Mouse (Mus musculus) activated CD4-positive, CD25-positive, alpha-beta regulatory T cell, adult 4 months (primary cell): ENCODE results near the gene Wwc2. TPM values are rescaled to one million over a fixed set of nuclear protein-coding genes. Genes with fewer than 3 reads are reported as not detected.

Source experiments
- ATAC-seq: one replicate; pipeline ENCODE4 v1.8.0; 2017
- polyA plus RNA-seq, 2 experiments: library from polyadenylated mRNA; unstranded; fragments of 100-300 nt; shearing (Covaris generic); gene quantifications; one replicate each; pipeline ENCODE4 v1.2.1; 2017

The Wwc2 gene
- polyA plus RNA-seq, 2 experiments from 2014 or later = 0.09 to 0.32 TPM

DNA sequence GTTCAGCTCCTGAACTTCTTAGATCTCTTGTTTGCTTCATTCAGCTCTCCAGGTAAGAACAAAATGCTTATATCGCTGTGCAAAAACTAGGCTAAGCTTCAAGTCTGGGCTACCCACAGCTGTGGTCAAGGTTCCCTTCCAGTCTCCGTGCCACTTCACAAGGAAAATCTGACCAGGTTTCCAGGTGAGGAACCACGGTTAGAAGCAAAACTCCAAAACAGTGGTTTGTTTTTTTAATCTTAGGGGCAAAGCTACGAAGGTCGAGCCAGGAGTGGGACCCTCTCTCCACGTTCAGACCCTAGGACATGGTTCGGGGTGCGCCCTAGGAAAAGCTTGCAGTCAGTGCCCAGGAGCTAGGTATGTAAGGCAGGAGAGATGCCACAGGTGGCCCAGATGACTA is 1.5 kb downstream of the Wwc2 start:
- ATAC-seq = no peak

DNA sequence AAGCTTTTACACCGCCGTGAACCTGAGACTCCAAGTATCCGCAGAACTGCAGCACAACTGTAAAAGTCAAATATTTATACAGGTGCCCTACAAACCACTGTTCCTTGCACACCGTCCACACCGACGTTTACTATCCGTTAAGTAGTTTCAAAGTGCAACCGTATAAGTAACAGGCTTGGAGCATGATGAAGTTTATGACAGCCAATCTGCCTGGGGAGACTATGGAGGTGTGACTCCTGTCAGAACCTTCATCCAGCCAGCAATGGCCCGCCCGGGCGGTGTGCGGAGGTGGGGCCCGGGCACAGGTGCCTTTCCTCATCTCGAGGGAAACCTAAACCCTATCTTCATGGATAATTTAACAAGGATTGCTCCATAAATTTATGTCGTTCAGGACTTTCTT is 2.6 kb downstream of the Wwc2 start:
- no peak for ATAC-seq

DNA sequence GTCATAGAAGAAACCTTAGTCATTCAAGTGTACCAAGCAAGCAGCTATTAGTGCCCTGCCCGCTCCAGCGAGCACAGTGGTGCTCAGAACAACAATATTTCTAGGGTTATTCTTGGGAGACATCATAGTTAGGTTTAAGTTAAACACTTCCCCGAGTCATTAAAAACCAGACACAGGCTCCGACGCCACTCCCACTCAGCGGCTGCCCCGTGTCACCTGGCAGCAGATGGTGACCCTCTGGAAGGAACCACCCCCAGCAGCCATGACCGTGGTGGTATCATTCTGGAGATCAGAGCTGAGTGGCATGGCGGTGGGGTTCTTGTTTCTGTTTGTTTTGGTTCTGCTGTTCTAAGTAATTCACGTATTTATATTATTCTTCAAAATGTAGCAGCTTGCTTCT is 5.1 kb downstream of the Wwc2 start:
- no peak for ATAC-seq

DNA sequence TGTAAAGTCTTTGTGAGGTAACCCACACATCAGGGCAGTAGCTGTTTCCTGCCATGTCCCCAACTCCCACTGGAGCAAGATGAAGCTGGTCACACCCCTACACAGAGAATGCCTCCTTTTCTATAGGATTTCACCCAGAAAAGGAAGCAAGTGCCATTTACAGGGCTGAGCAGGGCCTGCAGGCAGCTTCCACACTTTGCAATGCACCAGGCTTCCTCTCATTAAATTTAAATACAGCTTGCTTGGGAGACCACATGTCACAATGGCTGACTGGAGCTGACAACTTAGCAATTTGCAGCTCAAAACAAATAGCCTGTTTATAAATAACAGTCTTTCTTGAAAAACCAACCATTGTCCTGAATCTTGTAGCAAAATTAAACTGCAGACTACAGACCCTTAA is 5.5 kb downstream of the Wwc2 start:
- no peak for ATAC-seq

DNA sequence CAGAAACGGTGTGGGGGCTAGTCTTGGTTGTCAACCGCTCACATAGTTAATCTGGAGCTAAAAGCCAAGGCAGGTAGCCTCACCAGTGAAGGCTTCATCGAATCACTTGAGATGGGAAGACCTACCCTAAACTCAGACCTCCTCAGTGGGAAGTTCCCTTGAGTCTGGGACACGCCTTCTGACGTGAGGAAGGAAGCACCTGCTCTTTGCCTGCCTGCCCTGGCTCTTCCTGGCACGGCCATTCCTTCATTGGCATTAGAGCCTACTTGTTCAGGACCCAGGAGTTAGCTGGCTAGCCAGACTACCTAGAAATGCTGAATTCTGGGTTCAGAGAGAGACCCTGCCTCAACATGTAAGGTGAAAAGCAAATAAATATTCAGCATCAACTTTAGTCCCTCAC is 9.6 kb downstream of the Wwc2 start:
- ATAC-seq = no peak

DNA sequence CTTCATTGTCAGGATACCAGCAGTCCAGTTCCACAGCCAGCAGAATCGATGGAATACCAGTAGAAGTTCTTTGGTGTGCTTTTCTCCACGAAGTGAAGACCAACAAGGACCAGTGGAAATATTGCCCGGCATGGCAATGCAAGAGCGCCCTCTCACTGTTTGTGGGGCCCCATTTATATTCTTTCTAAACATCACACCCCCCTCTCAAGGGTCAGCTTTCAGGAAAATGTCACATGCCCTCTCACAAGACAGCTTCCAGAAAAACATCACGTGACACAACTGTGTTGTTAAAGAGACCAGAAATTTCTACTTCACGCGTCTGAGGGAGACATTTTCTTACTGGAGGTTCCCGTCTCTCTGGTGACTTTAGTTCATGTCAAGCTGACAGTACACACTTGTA is 10.8 kb downstream of the Wwc2 start:
- ATAC-seq = no peak

DNA sequence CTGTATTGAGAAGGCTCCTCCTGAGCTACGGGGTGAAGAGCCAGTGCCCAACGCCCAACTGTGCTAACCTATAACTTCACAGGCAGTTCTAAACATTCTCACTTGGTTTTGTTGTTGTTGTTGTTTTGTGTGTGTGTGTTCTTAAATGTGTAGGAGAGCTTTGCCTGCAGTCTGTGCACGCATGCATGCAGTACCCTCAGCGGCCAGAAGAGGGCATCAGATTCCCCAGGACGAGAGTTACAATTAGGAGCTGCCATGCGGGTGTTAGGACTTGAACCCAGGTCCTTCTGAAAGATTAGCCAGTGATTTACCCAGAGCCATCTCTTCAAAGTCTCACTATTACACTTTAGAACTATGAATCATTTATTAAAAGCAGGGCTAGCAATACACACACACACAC is 12.0 kb downstream of the Wwc2 start:
- no peak for ATAC-seq

DNA sequence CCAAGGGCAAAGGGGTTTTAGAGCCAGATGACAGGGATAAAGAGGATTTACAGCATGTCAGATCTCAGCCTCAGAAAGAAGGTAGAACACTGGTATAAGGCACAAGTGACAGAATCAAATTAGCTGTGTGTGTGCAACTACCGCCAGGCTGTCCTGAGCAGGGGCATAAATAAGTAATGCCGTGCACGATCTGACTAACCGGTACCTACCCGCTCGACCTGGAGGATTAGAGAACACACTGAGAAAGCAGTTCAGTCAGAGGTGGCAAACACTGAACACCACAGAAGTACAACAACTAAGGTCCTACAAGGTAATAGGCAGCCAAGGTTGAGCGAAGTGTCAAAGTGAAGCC is 15.8 kb downstream of the Wwc2 start:
- ATAC-seq = no peak

DNA sequence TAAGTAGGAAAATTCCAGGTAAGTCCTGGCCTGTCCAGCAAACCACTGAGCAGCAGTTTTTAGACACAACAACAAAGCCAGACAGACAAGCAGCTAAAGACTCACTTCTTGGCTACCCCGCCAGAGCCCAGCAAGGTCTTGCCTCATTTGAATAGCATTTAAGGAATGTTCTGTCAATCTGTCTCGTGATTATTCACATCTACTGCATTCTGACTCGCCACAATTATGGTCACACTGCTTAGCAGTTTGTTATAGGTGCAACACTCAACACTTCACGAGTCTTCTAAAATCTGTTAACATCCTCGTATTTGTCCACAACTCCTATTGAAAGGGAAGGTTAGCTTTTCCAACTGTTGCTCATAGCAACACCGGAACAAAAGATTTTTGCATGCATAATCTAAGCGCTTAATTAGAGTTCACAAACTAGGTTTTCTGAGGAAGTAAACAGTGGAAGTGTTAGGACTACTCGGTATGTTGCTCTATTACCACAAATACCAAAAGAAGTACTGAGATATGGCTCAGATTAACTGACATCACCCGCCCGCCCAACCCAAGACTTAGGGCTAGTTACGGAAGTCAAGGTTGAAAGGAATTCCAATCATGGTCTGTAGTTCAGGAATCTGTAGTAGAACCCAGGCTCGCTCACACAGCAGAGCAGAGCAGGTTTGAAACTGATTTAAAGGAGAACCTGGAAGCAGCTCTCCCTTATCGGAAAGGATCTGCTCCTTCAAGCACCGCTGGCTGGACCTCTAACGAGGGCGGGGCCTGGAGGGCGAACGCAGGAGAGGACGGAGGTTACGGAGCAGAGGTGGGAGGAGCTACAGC is 16.4 kb downstream of the Wwc2 start:
- no peak for ATAC-seq

DNA sequence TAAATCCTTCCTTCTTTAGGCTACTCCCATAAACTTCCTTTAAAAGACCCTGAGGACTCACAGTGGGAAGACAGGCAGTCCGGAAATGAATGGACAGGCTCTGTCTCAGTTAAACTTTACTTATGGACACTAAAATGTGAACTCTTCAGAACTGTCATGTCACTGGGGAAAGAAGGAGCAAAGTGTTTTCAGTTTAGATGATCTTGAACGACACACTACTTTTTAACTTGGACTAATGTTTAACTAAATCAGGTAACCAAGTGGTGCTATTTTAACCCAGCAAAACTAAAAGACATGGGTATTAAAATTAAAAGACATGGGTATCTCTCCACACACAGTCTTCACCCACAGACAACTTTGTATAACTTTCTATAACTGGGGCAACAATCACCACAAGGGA is 19.6 kb downstream of the Wwc2 start:
- ATAC-seq = no peak

DNA sequence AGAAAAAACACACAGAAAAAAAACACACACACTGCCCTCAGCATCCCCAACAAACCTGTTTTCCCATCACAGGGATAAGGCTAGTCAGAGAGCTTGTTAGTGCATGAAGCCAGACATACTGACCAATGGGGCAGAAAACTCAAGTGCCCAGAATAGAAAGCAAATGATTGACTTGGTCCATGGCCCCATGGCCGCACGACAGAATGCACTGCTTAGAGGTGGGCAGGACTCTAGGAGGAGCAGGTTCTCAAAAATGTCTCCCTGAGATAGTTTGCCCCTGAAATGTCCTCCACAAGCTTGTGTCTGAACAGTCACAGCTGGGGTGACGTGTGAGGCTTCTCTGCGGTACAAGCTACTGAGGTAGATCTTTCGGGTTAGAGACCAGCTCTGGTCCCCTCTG is 20.1 kb downstream of the Wwc2 start:
- ATAC-seq = no peak

DNA sequence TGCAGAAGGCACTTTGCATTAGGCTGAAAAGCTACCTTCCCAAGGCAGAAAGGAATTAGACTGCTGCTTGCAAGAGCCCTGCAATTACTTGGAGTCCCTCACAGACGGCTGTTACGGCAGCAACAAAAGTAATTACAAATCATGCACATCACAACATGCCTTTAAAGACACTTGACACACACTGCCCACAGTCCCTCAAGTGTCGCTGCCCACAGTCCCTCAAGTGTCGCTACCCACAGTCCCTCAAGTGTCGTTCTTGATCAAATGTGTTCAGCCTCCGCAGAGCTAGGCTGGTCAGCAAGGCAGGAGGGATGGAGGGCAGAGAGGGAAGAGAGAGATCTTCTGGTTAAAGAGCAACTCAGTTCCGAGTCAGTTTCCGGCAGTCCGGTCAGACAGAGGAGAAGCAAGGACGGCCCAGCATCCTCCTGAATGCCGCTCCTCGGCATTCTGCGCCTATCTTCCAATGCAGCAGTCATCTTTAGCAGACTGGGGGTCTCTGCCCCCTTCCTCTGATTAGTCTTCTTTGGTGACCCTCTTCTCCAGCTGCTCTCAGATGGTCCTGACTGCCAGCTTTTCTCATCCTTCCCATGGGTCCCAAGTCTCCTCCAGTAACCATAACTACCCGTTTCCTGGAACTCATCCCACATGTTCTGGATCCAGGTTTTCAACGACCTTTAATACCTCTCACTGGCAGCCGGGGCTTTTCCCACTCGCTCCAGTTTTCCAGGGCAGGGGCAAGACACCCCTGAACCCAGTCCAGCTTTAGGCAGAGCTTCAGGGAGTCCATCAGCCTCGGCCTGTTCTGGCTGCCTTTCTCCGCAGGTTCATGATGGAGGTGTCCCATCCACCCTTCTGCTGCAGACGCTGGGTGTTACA is 23.4 kb downstream of the Wwc2 start:
- ATAC-seq = no peak

DNA sequence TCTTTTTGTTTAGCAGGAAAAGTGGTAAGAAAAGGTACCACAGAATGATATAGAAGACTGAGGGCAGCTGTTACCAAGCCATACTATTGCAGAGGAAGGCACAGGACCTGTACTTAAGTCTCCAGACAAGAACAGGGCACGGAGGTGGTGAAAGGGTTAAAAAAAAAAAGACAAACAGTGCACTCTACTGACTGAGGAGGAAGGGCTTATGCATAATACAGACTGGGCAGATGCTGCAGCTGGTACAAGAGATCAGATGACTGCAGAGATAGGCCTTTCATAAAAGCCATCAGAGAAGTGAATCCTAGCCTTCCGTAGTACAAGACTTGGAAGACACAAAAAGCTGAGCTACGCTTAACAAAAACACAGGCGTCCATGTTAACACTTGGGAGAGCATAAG is 28.2 kb downstream of the Wwc2 start:
- ATAC-seq = no peak

DNA sequence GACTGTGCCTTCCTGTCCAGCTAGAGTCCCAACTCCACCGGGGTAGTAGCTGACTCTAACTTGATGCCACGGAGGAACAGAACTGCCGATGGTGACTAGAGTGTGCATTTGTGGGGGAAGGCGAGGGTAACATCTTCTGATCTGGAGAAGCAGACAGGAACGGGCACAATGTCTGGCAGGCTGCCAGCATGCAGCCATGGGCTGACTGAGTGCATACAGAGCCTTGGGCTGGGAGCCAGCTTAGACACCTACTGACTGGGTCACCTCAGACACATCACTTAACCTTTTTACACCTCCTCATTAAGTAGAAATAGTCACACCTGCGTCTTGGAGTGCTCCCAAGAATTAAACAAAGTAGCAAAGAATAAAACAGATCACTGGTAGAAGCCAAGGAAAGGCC is 28.7 kb downstream of the Wwc2 start:
- ATAC-seq = no peak

DNA sequence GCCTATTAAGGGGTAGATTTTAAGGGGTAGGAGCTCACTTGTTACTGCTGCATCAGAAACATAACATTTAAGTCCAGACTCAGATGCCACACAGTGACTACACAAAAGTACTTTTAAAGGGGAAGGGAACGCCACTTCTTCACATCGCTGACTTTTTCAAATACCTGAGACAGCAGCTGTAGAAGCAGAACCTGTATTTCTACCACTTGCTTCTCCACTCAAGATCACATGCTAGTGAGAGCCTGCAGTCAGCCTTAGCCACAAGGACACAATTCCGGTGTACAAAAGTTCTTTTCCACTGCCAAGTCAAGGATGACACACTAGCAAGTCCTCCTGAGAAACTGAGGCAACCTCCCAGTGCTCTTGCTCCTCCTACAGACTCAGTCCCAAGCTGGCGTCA is 33.2 kb downstream of the Wwc2 start:
- ATAC-seq = no peak

DNA sequence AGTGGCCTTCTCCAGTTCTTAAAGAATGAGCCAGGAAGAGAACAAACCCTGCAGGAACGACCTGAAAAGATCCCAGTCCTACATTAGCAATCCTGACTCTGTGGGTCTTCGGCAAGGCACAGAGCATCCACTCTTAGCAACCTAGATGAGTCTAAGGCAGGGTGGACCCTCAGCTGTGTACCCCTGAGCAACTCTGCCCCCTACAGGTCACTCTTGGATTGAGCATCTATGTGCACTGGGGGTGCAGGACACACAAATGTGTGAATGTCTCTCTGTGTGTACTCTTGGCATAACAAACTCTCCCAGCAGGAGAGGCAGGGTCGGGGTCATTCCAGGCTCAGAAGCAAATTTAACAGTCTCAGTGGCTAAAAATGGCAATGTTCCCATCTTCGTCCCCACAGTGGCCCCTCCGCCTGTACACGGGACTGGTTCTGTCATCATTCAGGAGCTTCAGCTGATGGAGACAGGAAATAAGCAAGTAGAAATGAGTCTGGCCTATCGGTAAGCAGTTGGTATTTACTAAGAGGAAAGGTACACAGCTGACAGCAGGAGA is 39.3 kb downstream of the Wwc2 start:
- ATAC-seq = no peak

DNA sequence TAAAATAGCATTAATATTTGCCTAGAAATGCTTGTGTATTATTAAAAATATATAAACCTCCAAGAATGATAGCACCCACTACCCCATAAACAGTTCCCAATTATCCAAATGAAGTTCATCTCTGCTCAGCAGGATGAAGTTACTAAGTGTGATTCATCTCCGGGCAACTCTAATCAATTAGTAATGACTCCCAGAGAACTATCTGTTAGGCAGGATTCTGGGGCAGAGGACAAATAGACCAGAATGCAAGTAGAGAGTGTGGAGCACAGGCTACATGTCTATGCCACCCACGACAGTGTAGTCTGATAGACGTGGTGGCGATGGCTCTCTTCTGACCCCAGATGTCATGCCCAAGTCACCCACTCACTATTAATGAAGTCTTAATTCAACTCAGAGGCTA is 41.9 kb downstream of the Wwc2 start:
- ATAC-seq = no peak

DNA sequence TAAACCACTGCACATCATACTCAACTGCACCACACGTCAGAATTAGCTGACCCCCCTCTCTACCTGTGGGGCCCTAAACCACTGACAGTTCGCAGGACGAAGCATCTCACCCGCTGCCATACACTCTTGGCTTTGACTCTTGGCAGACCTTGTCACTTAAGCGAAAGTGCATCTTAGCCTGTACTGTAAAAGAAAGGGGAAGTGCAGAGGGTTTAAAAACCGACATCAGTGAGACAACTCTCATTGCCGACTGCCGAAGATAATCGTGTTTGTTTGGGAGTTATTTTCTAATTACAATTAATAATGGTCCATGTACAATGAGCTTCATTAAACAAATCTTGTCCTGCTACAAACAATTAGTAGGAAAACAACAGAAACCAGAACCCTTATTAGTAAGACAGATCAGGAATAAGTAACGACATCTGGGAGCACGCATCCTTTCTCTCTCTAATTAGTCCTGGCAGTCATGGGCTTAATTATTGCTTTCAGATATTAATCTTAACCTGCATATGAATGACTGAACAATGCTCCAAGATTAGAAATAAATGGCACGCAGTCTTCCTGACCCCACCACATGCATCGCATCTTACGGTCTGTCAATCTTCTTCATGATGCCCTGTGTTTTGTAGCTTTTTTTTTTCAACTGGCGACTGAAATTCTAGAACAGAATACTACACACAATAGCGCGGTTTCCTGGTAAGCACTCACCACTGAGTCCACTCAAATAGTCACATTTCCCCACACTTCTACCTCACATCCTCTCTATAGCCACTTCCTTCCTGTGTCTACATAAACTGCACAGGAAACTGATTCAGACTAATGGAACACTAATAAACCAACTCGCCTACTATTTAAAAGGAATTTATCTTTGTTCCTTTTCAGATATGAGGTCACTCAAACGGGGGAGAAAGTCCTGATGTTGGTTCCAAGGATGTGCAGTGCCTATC is 42.8 kb downstream of the Wwc2 start:
- ATAC-seq = peak; percentile 90

DNA sequence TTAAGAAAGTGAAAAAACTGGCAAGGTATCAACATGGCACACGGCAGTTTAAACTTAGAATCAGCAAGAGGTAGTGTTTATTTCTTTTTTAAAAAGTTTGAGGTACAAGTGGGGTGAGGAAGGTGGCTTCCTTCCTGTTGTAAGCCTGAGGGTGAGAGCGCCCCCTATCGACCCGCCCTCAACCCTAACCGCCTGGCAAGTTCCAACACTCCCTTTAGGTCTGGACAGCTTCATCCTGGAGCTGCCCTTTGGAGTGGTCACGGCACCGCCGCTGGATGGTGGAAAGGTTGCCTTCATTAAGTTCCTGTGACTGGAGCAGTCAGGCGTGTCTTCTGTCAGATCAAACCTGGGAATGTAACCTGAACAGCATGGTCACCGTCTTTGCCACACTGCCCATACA is 47.7 kb downstream of the Wwc2 start:
- ATAC-seq = no peak

DNA sequence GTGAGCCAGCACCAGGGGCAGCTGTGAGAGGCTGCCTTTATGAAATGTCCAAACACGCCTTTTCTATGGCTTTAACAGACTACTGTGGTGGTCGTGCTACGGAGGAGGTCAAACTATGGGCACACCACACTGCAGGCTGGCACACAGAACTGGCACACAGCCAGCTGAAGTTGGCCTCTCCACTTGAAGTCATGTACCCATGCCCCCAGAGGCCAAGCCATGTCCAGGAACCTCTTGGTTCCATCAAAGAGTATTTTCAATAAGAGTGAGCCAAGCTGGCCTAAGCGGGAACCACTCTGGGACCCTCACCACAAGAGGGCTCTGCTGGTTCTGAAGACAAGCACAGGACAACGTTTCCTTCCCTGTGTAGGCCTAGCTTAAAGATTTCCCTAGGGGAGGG is 49.7 kb downstream of the Wwc2 start:
- ATAC-seq = no peak

DNA sequence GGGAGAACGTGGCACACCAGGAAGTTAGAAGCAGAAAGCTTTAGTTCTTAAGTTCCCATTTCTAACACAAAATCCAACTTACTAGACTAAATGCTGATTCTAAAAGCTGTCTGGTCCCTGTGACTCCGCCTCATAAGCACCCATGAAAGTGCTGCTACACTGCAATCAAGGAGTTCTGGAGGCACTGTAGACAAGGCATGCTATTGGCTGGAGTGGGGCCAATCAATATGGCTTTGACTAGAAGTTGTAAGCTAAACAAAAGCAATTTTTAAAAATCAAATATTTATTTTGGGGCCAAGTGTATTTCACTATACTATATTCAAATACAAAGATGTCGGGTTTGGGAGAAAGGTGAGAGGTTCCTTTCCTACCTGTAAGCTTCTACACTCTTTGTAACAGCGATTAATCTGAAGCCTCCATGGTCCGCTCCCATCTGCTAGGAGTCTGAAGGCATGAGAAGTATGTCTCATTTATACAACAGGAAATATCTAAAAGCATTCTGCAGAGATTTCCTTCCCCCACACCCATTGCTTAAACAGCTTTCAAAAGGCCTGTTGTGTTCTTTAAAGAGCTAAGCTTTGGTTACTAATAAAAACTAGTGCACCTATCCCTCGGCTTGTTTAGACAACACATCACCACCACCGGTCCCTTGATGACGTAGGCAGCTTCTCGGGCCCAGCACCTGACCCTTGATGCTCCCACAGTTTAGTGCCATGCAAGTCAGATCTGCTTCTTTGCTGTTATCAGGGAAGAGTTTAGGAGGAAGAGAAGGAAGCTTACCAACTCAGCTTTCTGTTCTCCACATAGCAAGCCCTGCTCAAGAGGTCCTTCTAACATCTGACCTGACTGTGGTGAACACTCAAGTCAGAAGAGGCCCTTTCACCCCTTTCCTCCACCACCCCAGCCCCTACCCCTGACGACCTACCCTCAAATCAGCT is 50.5 kb downstream of the Wwc2 start:
- no peak for ATAC-seq

DNA sequence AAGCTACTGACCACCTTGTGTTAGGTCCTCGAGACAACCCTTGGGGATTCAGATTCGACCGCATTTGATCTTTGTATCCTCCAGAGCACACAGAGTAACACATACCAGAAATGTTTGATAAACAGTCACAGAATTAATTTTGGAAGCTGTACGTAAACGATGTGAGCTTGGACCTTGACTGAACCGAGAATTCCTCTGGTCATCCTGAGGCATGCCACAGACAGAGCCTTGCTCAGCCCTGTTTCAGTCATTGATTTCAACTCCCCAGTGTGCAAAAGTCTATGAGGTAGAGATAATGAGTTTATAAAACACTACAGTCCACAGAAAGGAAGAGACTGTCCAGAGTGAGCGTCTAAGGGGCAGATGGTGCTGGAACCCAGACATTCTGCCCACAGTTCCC is 51.5 kb downstream of the Wwc2 start:
- no peak for ATAC-seq
